Mouse (Mus musculus) testis, postnatal 10 days (tissue): ENCODE data around the gene Esx1.

ENCODE experiments used
- DNase-seq: peaks from one replicate; pipeline ENCODE4 v3.0.0; 2021; ENCODE audit warnings: low spot score

Esx1 gene

GRCm38 (mm10) chrX:137121718-137122117, at the start of gene Esx1:
Gene Esx1, minus strand, starts transcription at chrX:137122083.
- DNase-seq = no peak

- DNase-seq = peak; percentile 42
Observed at GRCm38 (mm10) chrX:137170021-137170420, 48.1 kb upstream of the Esx1 start.

DNA sequence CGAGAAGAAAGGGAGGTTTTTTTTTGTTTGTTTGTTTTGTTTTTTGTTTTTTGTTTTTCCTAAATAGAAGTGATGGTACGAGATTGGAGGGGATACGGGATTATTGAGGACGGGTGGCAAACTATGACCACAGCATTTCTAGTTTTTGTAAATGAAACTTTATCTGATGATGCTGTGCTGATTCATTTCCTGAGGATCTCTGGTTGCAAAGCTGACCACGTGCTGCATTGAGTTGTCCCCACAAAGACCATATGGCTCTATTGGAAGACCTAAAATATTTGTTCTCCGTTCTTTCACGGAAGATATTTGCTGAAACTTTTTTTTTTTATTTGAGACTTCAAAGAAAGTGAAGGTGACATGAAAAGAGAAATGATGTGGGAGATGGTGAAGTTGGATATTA, 45.8 kb upstream of the Esx1 start:
- no peak for DNase-seq

DNA sequence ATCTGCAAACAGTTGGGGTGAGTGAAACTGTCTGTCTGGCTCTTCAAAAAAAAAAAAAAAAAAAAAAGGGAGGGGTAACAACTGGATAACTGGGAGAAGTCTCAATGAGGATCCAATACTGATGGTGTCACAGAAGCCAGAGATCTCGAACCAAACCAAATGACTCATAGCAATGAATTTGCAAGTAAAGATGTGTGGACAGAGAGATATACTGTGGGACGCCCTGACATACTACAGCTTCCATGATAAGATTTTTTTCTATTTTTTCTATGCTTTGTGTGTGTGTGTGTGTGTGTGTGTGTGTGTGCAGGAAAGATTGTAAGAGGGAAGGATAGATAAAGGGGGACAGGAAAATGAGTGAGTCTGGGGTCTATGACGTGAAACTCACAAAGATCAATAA, 43.7 kb upstream of the Esx1 start:
- DNase-seq = no peak

DNA sequence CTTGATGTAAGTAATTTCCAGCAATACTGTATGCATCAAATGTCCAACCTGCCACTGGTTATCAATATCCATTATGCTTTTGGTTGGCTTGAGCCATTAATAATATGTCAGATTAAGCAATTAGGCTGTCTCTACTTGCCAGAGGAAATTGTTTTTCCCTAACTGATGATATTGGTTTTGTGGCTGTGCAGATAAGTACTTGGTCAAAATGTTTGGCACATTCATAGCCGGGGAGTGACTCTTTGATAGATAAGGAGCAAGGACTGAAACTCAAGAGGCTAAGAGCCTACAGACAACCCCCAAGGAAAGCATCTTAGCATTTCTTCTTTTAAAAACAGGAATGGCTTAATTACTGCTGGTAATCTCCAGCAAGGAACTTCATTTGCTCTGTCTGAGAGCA, 40.8 kb upstream of the Esx1 start:
- no peak for DNase-seq

DNA sequence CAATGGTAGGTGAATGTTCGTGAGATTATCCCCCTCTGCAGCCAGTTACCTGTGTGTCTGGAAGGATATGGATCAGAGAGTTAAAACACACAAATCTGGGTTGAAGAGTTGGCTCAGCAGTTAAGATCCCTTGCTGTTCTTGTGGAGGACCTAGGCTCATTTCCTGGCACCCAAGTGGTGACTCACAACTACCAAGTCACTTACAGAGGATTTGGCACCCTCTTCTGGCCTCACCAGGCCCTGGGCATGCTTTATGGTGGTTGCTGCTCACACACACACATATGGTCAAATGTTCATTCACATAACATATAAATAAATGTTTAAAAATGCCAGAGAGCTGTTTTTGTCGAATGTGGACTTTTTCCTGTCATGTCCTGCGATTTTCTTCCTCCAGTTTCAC, 39.1 kb upstream of the Esx1 start:
- DNase-seq = no peak

- no peak for DNase-seq
Observed at GRCm38 (mm10) chrX:137149050-137149449, 27.2 kb upstream of the Esx1 start.

DNA sequence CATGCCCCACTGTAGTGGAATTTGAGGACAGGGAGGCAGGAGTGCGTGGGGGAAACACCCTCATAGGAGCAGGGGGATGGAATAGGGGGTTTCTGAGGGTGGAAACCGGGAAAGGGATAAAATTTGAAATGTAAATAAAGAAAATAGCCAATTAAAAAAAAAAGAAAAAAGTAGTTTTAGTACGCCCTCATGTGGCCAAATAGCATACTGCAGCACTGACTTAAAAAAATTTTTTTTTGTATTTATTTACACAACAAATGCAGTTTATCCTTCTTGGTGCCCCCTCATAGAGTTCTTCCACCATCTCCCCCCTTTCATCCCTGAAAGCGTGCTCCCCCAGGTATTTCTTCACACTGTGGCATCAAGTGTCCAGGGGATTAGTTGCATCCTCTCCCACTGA, 22.8 kb upstream of the Esx1 start:
- no peak for DNase-seq

DNA sequence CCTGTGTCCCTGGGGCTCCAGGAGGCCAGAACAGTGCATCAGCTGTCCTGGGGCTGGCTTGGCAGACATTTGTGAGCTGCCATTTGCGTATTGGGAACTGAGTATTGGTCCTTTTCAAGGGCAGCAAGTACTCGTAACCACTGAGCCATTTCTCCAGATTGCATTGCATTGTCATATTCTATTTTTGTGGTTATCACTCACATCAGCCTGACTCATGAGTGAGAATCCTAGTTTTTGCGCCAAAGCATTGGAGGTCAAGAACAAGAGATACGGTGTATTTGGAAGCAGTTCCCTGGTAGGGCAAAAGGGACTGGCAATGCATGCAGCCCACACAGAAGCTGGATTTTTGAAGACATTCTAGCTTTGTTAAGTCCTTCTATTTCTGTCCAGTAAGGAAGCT, 21.8 kb upstream of the Esx1 start:
- no peak for DNase-seq

DNA sequence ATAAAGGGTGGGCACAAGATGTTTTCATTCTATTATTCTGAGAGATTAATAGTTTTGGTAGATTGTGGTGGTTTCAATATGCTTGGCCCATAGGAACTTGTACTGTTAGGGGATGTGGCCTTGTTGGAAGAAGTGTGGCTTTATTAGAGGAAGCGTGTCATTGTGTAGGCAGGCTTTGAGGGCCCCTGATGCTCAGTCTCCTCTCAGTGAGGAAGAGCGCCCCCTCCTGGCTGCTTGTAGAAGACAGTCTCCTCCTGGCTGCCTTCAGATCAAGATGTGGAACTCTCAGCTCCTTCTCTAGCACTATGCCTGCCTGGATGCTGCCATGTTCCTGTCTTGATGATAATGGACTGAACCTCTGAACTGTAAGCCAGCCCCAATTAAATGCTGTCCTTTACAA, 20.7 kb upstream of the Esx1 start:
- peak; percentile 47 for DNase-seq

- peak; percentile 53 for DNase-seq
Observed at GRCm38 (mm10) chrX:137141669-137142068, 19.8 kb upstream of the Esx1 start.

DNA sequence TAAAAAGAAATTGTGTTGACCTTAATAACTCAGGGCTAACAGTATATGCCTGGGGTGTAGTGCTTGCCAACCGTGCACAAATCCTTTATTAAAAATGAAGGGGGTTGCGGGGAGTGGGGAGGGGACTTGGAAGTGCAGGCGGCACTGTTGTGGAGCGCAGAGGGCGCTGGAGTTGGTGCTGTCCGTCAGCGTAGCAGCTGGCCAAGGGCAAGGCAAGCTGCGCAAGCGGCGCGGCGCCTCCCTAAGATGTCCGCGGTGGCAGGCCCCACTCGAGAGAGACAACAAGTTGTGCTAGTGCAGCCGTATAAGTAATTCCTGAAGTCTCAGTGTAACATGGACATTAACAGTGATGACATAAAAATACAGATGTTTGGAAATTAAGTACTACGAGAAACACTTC, 5.7 kb upstream of the Esx1 start:
- DNase-seq = no peak

DNA sequence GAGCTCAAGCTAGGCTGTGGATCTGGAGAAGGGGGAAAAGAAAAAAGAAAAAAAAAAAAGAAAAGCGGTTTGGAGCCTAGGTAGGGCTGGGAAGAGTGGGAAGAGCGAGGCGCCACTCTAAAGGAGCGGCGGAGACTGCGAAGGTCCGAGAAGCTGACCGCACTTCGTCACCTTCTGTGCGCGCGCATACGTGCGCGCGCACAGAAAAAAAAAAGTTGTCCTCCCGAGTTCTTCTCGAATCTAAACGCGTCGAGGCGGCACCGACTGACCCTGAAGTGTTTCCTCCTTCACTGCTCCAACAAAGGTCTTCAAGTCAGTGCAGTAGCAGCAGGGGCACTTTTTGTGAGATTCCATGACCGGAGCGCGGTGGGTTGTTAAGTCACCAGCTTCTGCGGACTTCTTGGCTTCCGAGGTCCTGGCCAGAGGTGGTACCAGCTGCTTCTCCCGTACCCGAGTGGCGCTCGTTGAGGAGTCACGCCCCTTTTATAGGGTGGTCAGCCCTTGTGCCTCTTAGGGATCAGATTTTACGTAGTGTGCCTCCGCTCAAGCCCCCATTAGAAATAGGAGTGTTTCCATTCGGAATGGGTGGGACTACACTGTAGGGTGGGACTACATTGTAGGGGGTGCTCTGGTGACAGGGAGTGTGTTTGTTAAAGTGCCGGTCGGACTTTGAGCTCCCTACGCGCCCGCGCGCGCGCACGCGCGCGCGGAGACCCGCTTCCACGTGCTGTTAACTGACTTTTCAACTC, 2.0 kb downstream of the Esx1 start:
- DNase-seq = no peak

DNA sequence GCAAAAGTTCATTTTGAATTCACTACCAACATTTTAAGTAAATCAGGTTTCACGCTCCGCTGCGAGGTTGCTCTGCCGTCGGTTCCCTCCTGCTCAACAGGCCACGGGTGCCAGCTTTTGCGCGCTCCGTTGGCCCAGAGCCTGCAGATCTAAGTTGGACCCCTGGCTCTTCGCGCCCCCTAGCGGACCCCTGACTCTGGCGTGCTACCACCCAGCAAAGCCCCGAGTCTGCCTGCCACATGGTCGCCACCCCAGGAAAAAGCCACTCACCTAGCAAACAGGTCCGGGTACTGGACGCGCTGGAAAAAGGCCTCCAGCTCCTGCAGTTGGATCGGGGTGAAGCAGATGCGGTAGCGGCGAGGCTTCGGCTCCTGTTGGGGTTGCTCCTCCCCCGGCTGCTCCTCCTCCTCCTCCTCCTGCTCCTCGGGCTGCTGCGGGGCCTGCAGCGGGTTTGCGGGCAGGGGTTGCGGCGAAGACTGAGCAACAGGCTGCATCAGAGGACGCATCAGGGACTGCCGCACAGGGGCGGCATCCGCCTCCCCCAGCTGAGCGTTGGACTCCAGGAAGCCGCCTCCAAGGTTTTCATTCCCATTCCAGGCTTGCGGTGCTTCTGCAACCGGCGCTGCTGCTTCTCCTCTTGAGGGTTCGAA, 3.7 kb downstream of the Esx1 start:
- DNase-seq = peak; percentile 53

- no peak for DNase-seq
Observed at GRCm38 (mm10) chrX:137106498-137106897, 15.4 kb downstream of the Esx1 start.

- no peak for DNase-seq
Observed at GRCm38 (mm10) chrX:137104531-137104930, 17.4 kb downstream of the Esx1 start.
